Mouse (Mus musculus): ENCODE data around the gene Tdrd5. TPM values are rescaled to one million over a fixed set of nuclear protein-coding genes. Genes with fewer than 3 reads are reported as not detected.
A peak's percentile ranks its signal among the peaks of the same experiment; 100 is the strongest.
"Not testable (repeated sequence)": the region's sequence is repeated elsewhere in the genome, so short reads cannot be mapped to it uniquely, and the experiment has no call there.

The Tdrd5 gene
- polyA plus RNA-seq, 2 experiments = 0.20 to 0.36 TPM

DNA sequence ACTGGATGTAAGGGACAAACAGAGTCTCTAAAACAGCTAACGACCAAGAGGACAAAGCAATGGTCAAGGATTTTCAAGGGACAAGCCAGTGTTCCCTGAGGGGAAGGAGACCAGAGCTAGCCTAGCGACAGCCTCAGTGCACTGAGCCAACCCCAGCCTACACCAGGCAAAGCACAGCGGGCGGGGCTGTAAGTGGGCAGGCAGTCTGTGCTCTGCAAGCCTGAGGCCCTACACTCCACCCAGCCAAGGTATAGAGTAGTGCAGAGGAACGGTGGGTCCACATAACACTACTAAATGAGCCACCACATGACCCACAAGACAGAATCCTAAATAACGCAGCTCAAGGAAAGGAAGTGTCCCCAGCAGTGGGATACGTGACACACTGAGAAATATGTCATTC is 29.8 kb downstream of the Tdrd5 start:
- ATAC-seq (ENCODE audit: low FRiP score, low read depth) (no peak), DNase-seq (ENCODE audit: low spot score) (no peak)
- H3K27me3 ChIP-seq (ENCODE audit: control insufficient read depth, insufficient read depth, low read length) = no peaks in the 10 kb centered on the region
- H3K27ac ChIP-seq (replicated peaks; ENCODE audit: low read depth, low read length) = no peak overlapping the region
- H3K36me3 ChIP-seq (ENCODE audit: control insufficient read depth, insufficient read depth, low read length) = no peaks in the 10 kb centered on the region
- H3K4me3 ChIP-seq (replicated peaks; ENCODE audit: low read length) = no peak overlapping the region
- H3K4me2 ChIP-seq (replicated peaks; ENCODE audit: low read depth, low read length, severe bottlenecking) = no peak overlapping the region
- no peaks in the 10 kb centered on the region for H3K9me3 ChIP-seq (ENCODE audit: control insufficient read depth, low read length)
- TF ChIP-seq POLR2A (IDR thresholded peaks at IDR 0.05; ENCODE audit: borderline replicate concordance, extremely low read depth, insufficient read depth, insufficient read length) = no peak
- no peak overlapping the region for H3K9ac ChIP-seq (ENCODE audit: low read depth, low read length, severe bottlenecking)
- no peaks in the 10 kb centered on the region for H3K4me1 ChIP-seq (ENCODE audit: control insufficient read depth, insufficient read depth, low read length)
- WGBS = 54% methylated on average over 7 of the region's 7 CpGs

DNA sequence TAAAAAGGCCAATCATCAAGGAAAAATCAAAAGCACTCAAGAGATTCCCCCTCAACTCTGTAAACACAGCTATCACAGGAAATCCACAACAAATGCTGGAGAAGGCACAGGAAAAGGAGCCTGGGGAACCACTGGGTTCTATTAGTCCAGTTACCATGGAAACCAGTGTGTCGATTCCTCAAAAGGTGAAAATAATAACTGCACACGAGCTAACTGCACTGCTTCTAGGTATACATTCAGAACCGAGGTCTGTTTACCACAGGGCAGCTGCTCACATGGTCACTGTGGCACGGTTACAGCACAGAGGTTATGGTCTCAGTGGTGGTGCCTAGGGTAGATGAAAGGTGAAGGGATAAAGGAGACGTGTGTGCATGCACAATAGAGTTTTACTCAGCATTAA is 31.8 kb downstream of the Tdrd5 start:
- no peaks in the 10 kb centered on the region for H3K4me1 ChIP-seq (ENCODE audit: control insufficient read depth, insufficient read depth, low read length)
- 37% methylated on average over 5 of the region's 5 CpGs for WGBS
- H3K36me3 ChIP-seq (ENCODE audit: control insufficient read depth, insufficient read depth, low read length) = no peaks in the 10 kb centered on the region
- no peak overlapping the region for H3K4me3 ChIP-seq (replicated peaks; ENCODE audit: low read length)
- H3K9me3 ChIP-seq (ENCODE audit: control insufficient read depth, low read length) = no peaks in the 10 kb centered on the region
- no peak overlapping the region for H3K27ac ChIP-seq (replicated peaks; ENCODE audit: low read depth, low read length)
- H3K9ac ChIP-seq (ENCODE audit: low read depth, low read length, severe bottlenecking) = no peak overlapping the region
- no peak overlapping the region for H3K4me2 ChIP-seq (replicated peaks; ENCODE audit: low read depth, low read length, severe bottlenecking)
- no peak for ATAC-seq (ENCODE audit: low FRiP score, low read depth)
- no peaks in the 10 kb centered on the region for H3K27me3 ChIP-seq (ENCODE audit: control insufficient read depth, insufficient read depth, low read length)
- DNase-seq (ENCODE audit: low spot score) = no peak
- no peak for TF ChIP-seq POLR2A (IDR thresholded peaks at IDR 0.05; ENCODE audit: borderline replicate concordance, extremely low read depth, insufficient read depth, insufficient read length)

DNA sequence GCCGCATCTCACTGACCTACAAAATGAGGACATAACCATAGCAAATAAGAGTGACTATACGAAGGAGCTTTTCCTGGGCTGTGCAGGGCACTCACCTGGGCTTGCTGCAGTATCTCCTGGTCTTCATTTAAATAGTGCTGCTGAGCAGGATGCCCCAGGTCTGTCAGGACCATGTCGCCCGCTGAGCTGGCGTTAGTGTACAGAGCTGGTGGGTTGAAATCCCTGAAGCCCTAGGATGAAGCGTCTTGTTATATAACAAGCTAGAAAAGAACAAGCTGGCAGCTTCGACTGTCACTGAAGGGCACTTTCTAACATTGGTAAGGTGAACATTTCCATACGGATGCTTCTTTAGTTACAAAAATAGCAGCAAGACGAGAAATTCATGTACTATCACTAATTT is 33.0 kb downstream of the Tdrd5 start:
- WGBS = 87% methylated on average over 9 of the region's 9 CpGs
- no peaks in the 10 kb centered on the region for H3K36me3 ChIP-seq (ENCODE audit: control insufficient read depth, insufficient read depth, low read length)
- no peak overlapping the region for H3K4me3 ChIP-seq (replicated peaks; ENCODE audit: low read length)
- TF ChIP-seq POLR2A (IDR thresholded peaks at IDR 0.05; ENCODE audit: borderline replicate concordance, extremely low read depth, insufficient read depth, insufficient read length) = no peak
- no peak overlapping the region for H3K9ac ChIP-seq (ENCODE audit: low read depth, low read length, severe bottlenecking)
- no peaks in the 10 kb centered on the region for H3K9me3 ChIP-seq (ENCODE audit: control insufficient read depth, low read length)
- no peaks in the 10 kb centered on the region for H3K4me1 ChIP-seq (ENCODE audit: control insufficient read depth, insufficient read depth, low read length)
- DNase-seq (ENCODE audit: low spot score) (no peak), ATAC-seq (ENCODE audit: low FRiP score, low read depth) (no peak)
- no peak overlapping the region for H3K27ac ChIP-seq (replicated peaks; ENCODE audit: low read depth, low read length)
- no peak overlapping the region for H3K4me2 ChIP-seq (replicated peaks; ENCODE audit: low read depth, low read length, severe bottlenecking)
- no peaks in the 10 kb centered on the region for H3K27me3 ChIP-seq (ENCODE audit: control insufficient read depth, insufficient read depth, low read length)

DNA sequence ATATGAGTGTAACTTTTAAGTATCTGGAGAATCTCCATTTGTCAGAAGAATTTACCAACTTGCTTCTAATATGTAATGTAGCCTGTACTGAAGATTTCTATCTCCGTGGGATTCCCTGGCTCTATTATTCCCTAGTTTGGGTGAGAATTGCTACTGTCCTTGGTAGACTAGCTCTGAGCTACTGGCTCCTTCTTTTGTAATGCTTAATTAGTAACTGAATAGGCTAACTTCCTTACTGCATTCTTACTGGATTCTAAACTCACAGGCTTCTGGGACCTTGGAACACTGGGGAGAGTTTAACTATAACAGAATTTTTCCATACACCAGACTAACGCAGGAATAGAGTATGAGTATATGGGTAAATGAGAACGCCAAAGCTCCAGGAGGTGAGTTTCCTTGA is 34.9 kb downstream of the Tdrd5 start:
- not testable (repeated sequence) for H3K4me2 ChIP-seq (replicated peaks; ENCODE audit: low read depth, low read length, severe bottlenecking); H3K9me3 ChIP-seq (ENCODE audit: control insufficient read depth, low read length); DNase-seq (ENCODE audit: low spot score); H3K4me1 ChIP-seq (ENCODE audit: control insufficient read depth, insufficient read depth, low read length); H3K4me3 ChIP-seq (replicated peaks; ENCODE audit: low read length); H3K36me3 ChIP-seq (ENCODE audit: control insufficient read depth, insufficient read depth, low read length); ATAC-seq (ENCODE audit: low FRiP score, low read depth); H3K9ac ChIP-seq (ENCODE audit: low read depth, low read length, severe bottlenecking); H3K27ac ChIP-seq (replicated peaks; ENCODE audit: low read depth, low read length); H3K27me3 ChIP-seq (ENCODE audit: control insufficient read depth, insufficient read depth, low read length)
- WGBS = 38% methylated on average over 3 of the region's 3 CpGs

DNA sequence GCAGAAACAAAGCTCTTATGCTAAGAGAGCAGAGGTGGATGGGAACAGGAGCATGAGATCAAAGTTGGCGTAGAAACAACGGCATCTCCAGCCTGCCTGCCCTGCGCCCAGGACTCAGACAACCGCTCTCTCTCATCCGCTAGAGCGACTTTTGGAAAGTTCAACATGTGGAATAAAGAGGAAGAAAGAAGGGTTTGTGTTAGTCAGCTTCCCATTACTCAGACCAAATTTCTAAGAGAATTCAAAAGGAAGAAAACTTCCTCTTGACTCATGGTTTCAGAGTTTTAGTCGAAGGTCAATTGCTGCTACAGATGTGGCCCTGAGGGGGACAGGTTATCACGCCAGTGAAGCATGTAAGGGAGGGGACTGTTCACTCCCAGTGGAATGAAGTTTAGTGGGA is 39.5 kb downstream of the Tdrd5 start:
- H3K4me3 ChIP-seq (replicated peaks; ENCODE audit: low read length) = no peak overlapping the region
- WGBS = 86% methylated on average over 8 of the region's 8 CpGs
- ATAC-seq (ENCODE audit: low FRiP score, low read depth) (no peak), DNase-seq (ENCODE audit: low spot score) (no peak)
- no peak overlapping the region for H3K27ac ChIP-seq (replicated peaks; ENCODE audit: low read depth, low read length)
- H3K27me3 ChIP-seq (ENCODE audit: control insufficient read depth, insufficient read depth, low read length) = no peaks in the 10 kb centered on the region
- no peaks in the 10 kb centered on the region for H3K36me3 ChIP-seq (ENCODE audit: control insufficient read depth, insufficient read depth, low read length)
- H3K4me2 ChIP-seq (replicated peaks; ENCODE audit: low read depth, low read length, severe bottlenecking) = no peak overlapping the region
- no peak for TF ChIP-seq POLR2A (IDR thresholded peaks at IDR 0.05; ENCODE audit: borderline replicate concordance, extremely low read depth, insufficient read depth, insufficient read length)
- no peak overlapping the region for H3K9ac ChIP-seq (ENCODE audit: low read depth, low read length, severe bottlenecking)
- no peaks in the 10 kb centered on the region for H3K9me3 ChIP-seq (ENCODE audit: control insufficient read depth, low read length)
- H3K4me1 ChIP-seq (ENCODE audit: control insufficient read depth, insufficient read depth, low read length) = no peaks in the 10 kb centered on the region

DNA sequence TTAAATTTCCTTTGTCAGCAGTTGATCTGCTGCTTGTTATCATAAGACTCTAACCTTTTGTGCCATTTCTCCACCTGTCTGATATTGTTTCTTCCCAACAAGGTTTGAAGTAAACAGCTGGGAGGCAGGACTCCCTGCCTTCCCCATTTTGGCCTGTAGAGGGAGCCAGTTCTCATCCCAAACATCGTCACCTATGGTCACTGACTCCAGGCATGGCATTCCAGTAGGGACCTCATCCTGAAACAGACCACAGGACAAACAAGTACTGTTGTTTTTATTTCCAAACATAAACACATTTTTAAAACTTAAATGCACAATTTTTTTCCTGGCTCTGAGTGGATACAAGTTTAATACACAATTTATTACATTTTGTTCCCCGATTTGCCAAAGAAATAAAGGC is 40.1 kb downstream of the Tdrd5 start:
- Histone ChIP-seq H3K4me1 (ENCODE audit: control insufficient read depth, insufficient read depth, low read length) (no peaks in the 10 kb centered on the region), H3K27ac (replicated peaks; ENCODE audit: low read depth, low read length) (no peak overlapping the region), H3K9ac (ENCODE audit: low read depth, low read length, severe bottlenecking) (no peak overlapping the region), H3K36me3 (ENCODE audit: control insufficient read depth, insufficient read depth, low read length) (no peaks in the 10 kb centered on the region), H3K4me3 (replicated peaks; ENCODE audit: low read length) (no peak overlapping the region), H3K4me2 (replicated peaks; ENCODE audit: low read depth, low read length, severe bottlenecking) (no peak overlapping the region), H3K9me3 (ENCODE audit: control insufficient read depth, low read length) (no peaks in the 10 kb centered on the region), H3K27me3 (ENCODE audit: control insufficient read depth, insufficient read depth, low read length) (no peaks in the 10 kb centered on the region)
- 46% methylated on average over 2 of the region's 2 CpGs for WGBS
- ATAC-seq (ENCODE audit: low FRiP score, low read depth) (no peak), DNase-seq (ENCODE audit: low spot score) (peak; percentile 50)
- TF ChIP-seq POLR2A (IDR thresholded peaks at IDR 0.05; ENCODE audit: borderline replicate concordance, extremely low read depth, insufficient read depth, insufficient read length) = no peak

All from limb, embryonic 14.5 days (tissue).